Mouse (Mus musculus) liver, postnatal 0 days (tissue): ENCODE measurements around the gene Clrn3.

Source experiments
- CTCF ChIP-seq: sonication (generic); IDR thresholded peaks from 2 replicates; pipeline ENCODE4 v1.5.1; 2016; ENCODE audit warnings: antibody characterized with exemption, low read depth
- EP300 ChIP-seq: IDR thresholded peaks from 2 replicates; pipeline ENCODE4 v1.6.1; 2016; ENCODE audit warnings: antibody characterized with exemption, low read depth, mild to moderate bottlenecking

DNA sequence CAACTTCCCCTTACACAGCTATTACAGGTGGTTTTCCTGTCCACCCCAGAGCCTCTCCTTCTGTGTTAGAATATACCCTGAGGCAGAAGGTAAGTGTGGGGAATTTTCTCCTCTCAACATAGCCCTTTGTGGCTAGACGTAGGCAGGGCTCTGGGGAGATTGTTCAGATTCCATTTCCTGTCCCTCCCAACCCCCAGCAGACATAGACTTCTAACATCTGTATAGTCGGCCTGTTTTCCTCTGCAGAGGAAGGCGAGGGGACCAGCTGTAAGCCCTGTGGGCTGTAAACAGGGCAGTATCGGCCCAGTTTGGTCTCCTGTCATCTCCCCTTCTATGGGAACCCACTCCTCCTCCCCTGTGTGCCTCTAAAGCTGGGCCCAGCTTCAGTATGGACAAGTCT is 11.3 kb downstream of the Clrn3 start:
- TF ChIP-seq CTCF, result no peak
- no peak for TF ChIP-seq EP300
